Mouse (Mus musculus) neural tube, embryonic 12.5 days (tissue): ENCODE data around the gene Zfyve26. TPM values are rescaled to one million over a fixed set of nuclear protein-coding genes. Genes with fewer than 3 reads are reported as not detected.
A peak's percentile ranks its signal among the peaks of the same experiment; 100 is the strongest.

Experiments
- ATAC-seq: fragments of 200-750 bp; cut with Nextera tagmentation; 2 replicates; pipeline ENCODE4 v1.8.0; 2017; ENCODE audit warnings: low read depth, mild to moderate bottlenecking, moderate TSS enrichment, moderate library complexity; ENCODE audit not compliant: low FRiP score
- H3K27ac ChIP-seq: fragments of 300-500 bp; sonication (generic); 2 replicates; pipeline ENCODE4 v1.5.1; 2016
- H3K27me3 ChIP-seq: fragments of 300-500 bp; sonication (generic); replicated peaks from 2 replicates; pipeline ENCODE4 v1.6.1; 2016; ENCODE audit warnings: mild to moderate bottlenecking
- H3K36me3 ChIP-seq: fragments of 300-500 bp; sonication (generic); 2 replicates; pipeline ENCODE4 v1.6.1; 2016; ENCODE audit warnings: mild to moderate bottlenecking
- H3K4me1 ChIP-seq: fragments of 300-500 bp; sonication (generic); 2 replicates; pipeline ENCODE4 v1.6.1; 2016
- H3K4me2 ChIP-seq: fragments of 300-500 bp; sonication (generic); replicated peaks from 2 replicates; pipeline ENCODE4 v1.6.1; 2016; ENCODE audit warnings: mild to moderate bottlenecking
- H3K4me3 ChIP-seq: fragments of 300-500 bp; sonication (generic); 2 replicates; pipeline ENCODE4 v1.5.1; 2016
- H3K9ac ChIP-seq: fragments of 300-500 bp; sonication (generic); 2 replicates; pipeline ENCODE4 v1.6.1; 2016; ENCODE audit warnings: mild to moderate bottlenecking
- H3K9me3 ChIP-seq: fragments of 300-500 bp; sonication (generic); 2 replicates; pipeline ENCODE4 v1.6.1; 2016; ENCODE audit warnings: mild to moderate bottlenecking
- WGBS: fragments of 180-500 bp; shearing (Covaris S2); methylation state at CpG from one replicate; pipeline ENCODE4 v1.1.7; 2016; 5-methylcytosine and 5-hydroxymethylcytosine counted together
- polyA plus RNA-seq: library from polyadenylated mRNA; unstranded; fragments of >200 nt; fragmentation: Nextera tagmentation; extraction: Ambion mirVana; gene quantifications from 2 replicates; pipeline ENCODE4 v1.2.1, GENCODE M21; 2016

Gene Zfyve26
- polyA plus RNA-seq, 1 experiment from 2014 or later, result 12.0 TPM

GRCm38 (mm10) chr12:79253294-79254053 lies 42.6 kb downstream of the Zfyve26 start:
- no peak overlapping the region for H3K4me3 ChIP-seq
- H3K4me2 ChIP-seq, result no peak overlapping the region
- WGBS, result 91% methylated on average over 9 of the region's 9 CpGs
- ATAC-seq, result no peak
- peaks cover 80% of the 10 kb centered on the region for H3K36me3 ChIP-seq
- no peak overlapping the region for H3K9ac ChIP-seq
- H3K27ac ChIP-seq, result no peak overlapping the region
- H3K27me3 ChIP-seq, result no peaks in the 10 kb centered on the region
- H3K4me1 ChIP-seq, result no peaks in the 10 kb centered on the region
- no peaks in the 10 kb centered on the region for H3K9me3 ChIP-seq

- H3K4me2 ChIP-seq, result no peak overlapping the region
- H3K27me3 ChIP-seq, result no peaks in the 10 kb centered on the region
- H3K27ac ChIP-seq, result no peak overlapping the region
- H3K9me3 ChIP-seq, result no peaks in the 10 kb centered on the region
- no peaks in the 10 kb centered on the region for H3K4me1 ChIP-seq
- H3K36me3 ChIP-seq, result peaks cover 91% of the 10 kb centered on the region
- no peak overlapping the region for H3K9ac ChIP-seq
- H3K4me3 ChIP-seq, result no peak overlapping the region
- no peak for ATAC-seq
- WGBS, result 90% methylated on average over 3 of the region's 3 CpGs
Measured at GRCm38 (mm10) chr12:79248110-79248509, 48.0 kb downstream of the Zfyve26 start.

- Histone ChIP-seq H3K9me3 (no peaks in the 10 kb centered on the region), H3K4me3 (no peak overlapping the region), H3K27ac (no peak overlapping the region), H3K27me3 (no peaks in the 10 kb centered on the region), H3K4me2 (no peak overlapping the region), H3K9ac (no peak overlapping the region), H3K36me3 (peaks cover 87% of the 10 kb centered on the region), H3K4me1 (no peaks in the 10 kb centered on the region)
- 94% methylated on average over 6 of the region's 6 CpGs for WGBS
- ATAC-seq, result no peak
Measured at GRCm38 (mm10) chr12:79242921-79243320, 53.2 kb downstream of the Zfyve26 start.

GRCm38 (mm10) chr12:79241985-79242384 lies 54.1 kb downstream of the Zfyve26 start:
- no peak overlapping the region for H3K27ac ChIP-seq
- H3K36me3 ChIP-seq, result peaks cover 89% of the 10 kb centered on the region
- WGBS, result 92% methylated on average over 2 of the region's 2 CpGs

GRCm38 (mm10) chr12:79235485-79236080 lies 60.5 kb downstream of the Zfyve26 start:
- ATAC-seq, result no peak
- peaks cover 53% of the 10 kb centered on the region for H3K36me3 ChIP-seq
- H3K4me2 ChIP-seq, result no peak overlapping the region
- no peaks in the 10 kb centered on the region for H3K27me3 ChIP-seq
- H3K9ac ChIP-seq, result no peak overlapping the region
- 63% methylated on average over 11 of the region's 11 CpGs for WGBS
- no peak overlapping the region for H3K27ac ChIP-seq
- no peak overlapping the region for H3K4me3 ChIP-seq
- H3K4me1 ChIP-seq, result no peaks in the 10 kb centered on the region
- no peaks in the 10 kb centered on the region for H3K9me3 ChIP-seq

More at GRCm38 (mm10) chr12:79241985-79242384, 54.1 kb downstream of the Zfyve26 start:
- H3K9ac ChIP-seq, result no peak overlapping the region
- no peaks in the 10 kb centered on the region for H3K4me1 ChIP-seq
- no peaks in the 10 kb centered on the region for H3K27me3 ChIP-seq
- H3K9me3 ChIP-seq, result no peaks in the 10 kb centered on the region
- no peak overlapping the region for H3K4me3 ChIP-seq
- ATAC-seq, result no peak
- no peak overlapping the region for H3K4me2 ChIP-seq

- no peaks in the 10 kb centered on the region for H3K4me1 ChIP-seq
- H3K27ac ChIP-seq, result no peak overlapping the region
- no peaks in the 10 kb centered on the region for H3K9me3 ChIP-seq
- no peak overlapping the region for H3K9ac ChIP-seq
- H3K27me3 ChIP-seq, result no peaks in the 10 kb centered on the region
- ATAC-seq, result no peak
- H3K36me3 ChIP-seq, result no peaks in the 10 kb centered on the region
- no peak overlapping the region for H3K4me2 ChIP-seq
- WGBS, result 45% methylated on average over 5 of the region's 5 CpGs
- no peak overlapping the region for H3K4me3 ChIP-seq
Measured at GRCm38 (mm10) chr12:79217511-79217910, 78.6 kb downstream of the Zfyve26 start.

GRCm38 (mm10) chr12:79211447-79211846 lies 84.7 kb downstream of the Zfyve26 start:
- no peak overlapping the region for H3K9ac ChIP-seq
- no peaks in the 10 kb centered on the region for H3K27me3 ChIP-seq
- no peak overlapping the region for H3K4me2 ChIP-seq
- no peak for ATAC-seq
- H3K4me1 ChIP-seq, result 0 out of 2 replicates have a peak, but pooled peaks cover 4% of the 10 kb centered on the region
- no peaks in the 10 kb centered on the region for H3K36me3 ChIP-seq
- 91% methylated on average over 8 of the region's 8 CpGs for WGBS
- no peaks in the 10 kb centered on the region for H3K9me3 ChIP-seq
- H3K27ac ChIP-seq, result no peak overlapping the region
- no peak overlapping the region for H3K4me3 ChIP-seq

GRCm38 (mm10) chr12:79208703-79209464 lies 87.2 kb downstream of the Zfyve26 start, which contains the start of gene Rdh12:
Gene Rdh12, plus strand, starts transcription at chr12:79208914.
- WGBS, result 7% methylated on average over 13 of the region's 13 CpGs
- Histone ChIP-seq H3K9me3 (no peaks in the 10 kb centered on the region), H3K36me3 (no peaks in the 10 kb centered on the region), H3K4me1 (0 out of 2 replicates have a peak, but pooled peaks cover 4% of the 10 kb centered on the region), H3K27ac (no peak within 1 kb of the TSS), H3K4me2 (peak within 1 kb of the TSS; percentile 62), H3K4me3 (peak within 1 kb of the TSS; percentile 28), H3K9ac (peak within 1 kb of the TSS; percentile 26; the same call in 1 of the 2 replicates), H3K27me3 (no peaks in the 10 kb centered on the region)
- ATAC-seq, result no peak

- 70% methylated on average over 3 of the region's 3 CpGs for WGBS
- no peaks in the 10 kb centered on the region for H3K4me1 ChIP-seq
- no peak overlapping the region for H3K4me2 ChIP-seq
- H3K27ac ChIP-seq, result no peak overlapping the region
- ATAC-seq, result no peak
- H3K9me3 ChIP-seq, result no peaks in the 10 kb centered on the region
- H3K27me3 ChIP-seq, result no peaks in the 10 kb centered on the region
- no peak overlapping the region for H3K4me3 ChIP-seq
- no peaks in the 10 kb centered on the region for H3K36me3 ChIP-seq
- no peak overlapping the region for H3K9ac ChIP-seq
Measured at GRCm38 (mm10) chr12:79201882-79202281, 94.2 kb downstream of the Zfyve26 start.

GRCm38 (mm10) chr12:79197105-79197504 lies 99.0 kb downstream of the Zfyve26 start:
- Histone ChIP-seq H3K9me3 (no peaks in the 10 kb centered on the region), H3K9ac (no peak overlapping the region), H3K36me3 (no peaks in the 10 kb centered on the region), H3K27ac (no peak overlapping the region), H3K4me3 (no peak overlapping the region), H3K4me2 (no peak overlapping the region), H3K27me3 (no peaks in the 10 kb centered on the region), H3K4me1 (no peaks in the 10 kb centered on the region)
- no peak for ATAC-seq
- WGBS, result 88% methylated on average over 5 of the region's 5 CpGs

GRCm38 (mm10) chr12:79193441-79193840 lies 102.7 kb downstream of the Zfyve26 start:
- Histone ChIP-seq H3K36me3 (no peaks in the 10 kb centered on the region), H3K9ac (no peak overlapping the region), H3K4me1 (peaks cover 11% of the 10 kb centered on the region), H3K27me3 (no peaks in the 10 kb centered on the region), H3K4me3 (no peak overlapping the region), H3K27ac (no peak overlapping the region), H3K9me3 (no peaks in the 10 kb centered on the region), H3K4me2 (no peak overlapping the region)
- 6% methylated on average over 3 of the region's 3 CpGs for WGBS
- no peak for ATAC-seq

- no peaks in the 10 kb centered on the region for H3K27me3 ChIP-seq
- no peak for ATAC-seq
- H3K9ac ChIP-seq, result peak within 1 kb of the TSS; percentile 66
- peak within 1 kb of the TSS; percentile 84 for H3K4me2 ChIP-seq
- no peaks in the 10 kb centered on the region for H3K9me3 ChIP-seq
- H3K4me1 ChIP-seq, result peaks cover 11% of the 10 kb centered on the region
- H3K36me3 ChIP-seq, result peaks cover 11% of the 10 kb centered on the region; the same call in 1 of the 2 replicates
- peak within 1 kb of the TSS; percentile 55 for H3K4me3 ChIP-seq
- 68% methylated on average over 6 of the region's 6 CpGs for WGBS
- H3K27ac ChIP-seq, result no peak within 1 kb of the TSS
Measured at GRCm38 (mm10) chr12:79192193-79192592, 103.9 kb downstream of the Zfyve26 start, which contains the start of gene Rdh11. Gene Rdh11, minus strand, starts transcription at chr12:79192293.
